Mouse (Mus musculus) testis, postnatal 14 days (tissue): ENCODE results near the gene Arl6ip1.
"Not testable (repeated sequence)": the region's sequence is repeated elsewhere in the genome, so short reads cannot be mapped to it uniquely, and the experiment has no call there.

Experiments
- DNase-seq: peaks from one replicate; pipeline ENCODE4 v3.0.0; 2021; ENCODE audit warnings: low spot score

The Arl6ip1 gene

GRCm38 (mm10) chr7:118129430-118130041 lies at the start of gene Arl6ip1:
TSS of gene Arl6ip1 (minus strand) at chr7:118129662.
- peak; percentile 99 for DNase-seq

GRCm38 (mm10) chr7:118175821-118176355 lies 46.4 kb upstream of the Arl6ip1 start:
- DNase-seq: no peak

- not testable (repeated sequence) for DNase-seq
These were observed 40.7 kb upstream of the Arl6ip1 start for GRCm38 (mm10) chr7:118170125-118170524.

GRCm38 (mm10) chr7:118163006-118163405 lies 33.5 kb upstream of the Arl6ip1 start:
- DNase-seq: no peak

GRCm38 (mm10) chr7:118160121-118160520 lies 30.7 kb upstream of the Arl6ip1 start:
- DNase-seq: peak; percentile 12

- no peak for DNase-seq
These were observed 27.0 kb upstream of the Arl6ip1 start for GRCm38 (mm10) chr7:118156461-118156860.

- no peak for DNase-seq
These were observed 24.7 kb upstream of the Arl6ip1 start for GRCm38 (mm10) chr7:118154150-118154549.

- DNase-seq: no peak
These were observed 14.1 kb upstream of the Arl6ip1 start for GRCm38 (mm10) chr7:118143602-118144001.

GRCm38 (mm10) chr7:118143123-118143522 lies 13.7 kb upstream of the Arl6ip1 start:
- no peak for DNase-seq

- no peak for DNase-seq
These were observed 11.8 kb upstream of the Arl6ip1 start for GRCm38 (mm10) chr7:118141271-118141670.

- DNase-seq: no peak
These were observed 5.7 kb upstream of the Arl6ip1 start for GRCm38 (mm10) chr7:118135128-118135527.

GRCm38 (mm10) chr7:118128925-118129429 lies 485 bp downstream of the Arl6ip1 start:
- no peak for DNase-seq

- DNase-seq: no peak
These were observed 3.1 kb downstream of the Arl6ip1 start for GRCm38 (mm10) chr7:118126219-118126875.

GRCm38 (mm10) chr7:118125736-118126135 lies 3.7 kb downstream of the Arl6ip1 start:
- no peak for DNase-seq

GRCm38 (mm10) chr7:118123512-118124411 lies 5.7 kb downstream of the Arl6ip1 start:
- peak; percentile 78 for DNase-seq

GRCm38 (mm10) chr7:118122235-118122634 lies 7.2 kb downstream of the Arl6ip1 start:
- DNase-seq: no peak

GRCm38 (mm10) chr7:118120654-118121053 lies 8.8 kb downstream of the Arl6ip1 start:
- DNase-seq: no peak

GRCm38 (mm10) chr7:118119946-118120345 lies 9.5 kb downstream of the Arl6ip1 start:
- DNase-seq: no peak

- DNase-seq: no peak
These were observed 10.3 kb downstream of the Arl6ip1 start for GRCm38 (mm10) chr7:118119142-118119541.

GRCm38 (mm10) chr7:118118426-118118825 lies 11.0 kb downstream of the Arl6ip1 start:
- DNase-seq: no peak

GRCm38 (mm10) chr7:118117539-118118210 lies 11.8 kb downstream of the Arl6ip1 start:
- DNase-seq: no peak
